In genomic region chr7:144970997-144971768, GRCm38 (mm10) we compare ENCODE assay signal across 10 mouse cellular contexts. TPM values are rescaled to one million over a fixed set of nuclear protein-coding genes. Genes with fewer than 3 reads are reported as not detected.
DNase-seq lines count a peak whose midpoint lies in the region; ATAC-seq lines count a peak whose summit lies in the region.
"Had no signal": no experiment of that assay in that cellular context is flagged by ENCODE, and none has a peak within 500 bp of the region (broad histone marks: within the 10 kb centered on the region; RNA-seq: fewer than 3 reads in every experiment).

No protein-coding gene starts in this region.

- H3K27me3 ChIP-seq in limb, embryonic 15.5 days = no peaks in the 10 kb centered on the region
- H3K27me3 ChIP-seq in limb, embryonic 10.5 days (ENCODE audit: low read depth, poor library complexity, severe bottlenecking) = no peaks in the 10 kb centered on the region
- no peaks in the 10 kb centered on the region for H3K27me3 ChIP-seq in stomach, embryonic 15.5 days (replicated peaks)
- H3K27me3 ChIP-seq: limb, embryonic 13.5 days had no signal

- no peak overlapping the region for H3K4me3 ChIP-seq in limb, embryonic 15.5 days
- H3K4me3 ChIP-seq in limb, embryonic 10.5 days = no peak overlapping the region
- no peak overlapping the region for H3K4me3 ChIP-seq in stomach, embryonic 15.5 days (replicated peaks)
- H3K4me3 ChIP-seq: limb, embryonic 13.5 days had no signal

- DNase-seq in limb, embryonic 10.5 days (ENCODE audit: low spot score) = no peak
- DNase-seq in R1 (ENCODE audit: low read depth, low spot score) = peak; percentile 10
- no peak for DNase-seq in frontal cortex, postnatal 10 days (ENCODE audit: low spot score in 2 of 2)
- no peak for DNase-seq in frontal cortex, postnatal 14 days (ENCODE audit: low spot score in 2 of 2)
- DNase-seq: cerebellum, adult 11-12 months had no signal

- 0 out of 2 replicates have a peak, but pooled peaks have one; percentile 25 for ATAC-seq in limb, embryonic 15.5 days (ENCODE audit: insufficient number of reproducible peaks, low FRiP score, low TSS enrichment, low read depth)
- ATAC-seq in hematopoietic stem cell, adult 5-6 weeks (replicated peaks in 1 of 2; ENCODE audit: insufficient read depth in 1 of 2, low FRiP score in 2 of 2, low TSS enrichment in 1 of 2, low read depth in 1 of 2, poor library complexity in 2 of 2, severe bottlenecking in 2 of 2) = peak; percentile 90 to 92
- peak; percentile 68 for ATAC-seq in stomach, embryonic 15.5 days (ENCODE audit: insufficient read depth, low FRiP score, low read depth)

- no peaks in the 10 kb centered on the region for H3K36me3 ChIP-seq in limb, embryonic 15.5 days
- no peaks in the 10 kb centered on the region for H3K36me3 ChIP-seq in limb, embryonic 10.5 days
- H3K36me3 ChIP-seq in stomach, embryonic 15.5 days = no peaks in the 10 kb centered on the region
- H3K36me3 ChIP-seq: limb, embryonic 13.5 days had no signal

- no peaks in the 10 kb centered on the region for H3K4me1 ChIP-seq in limb, embryonic 15.5 days
- peaks cover 5% of the 10 kb centered on the region; the same call in 1 of the 2 replicates for H3K4me1 ChIP-seq in limb, embryonic 10.5 days
- no peaks in the 10 kb centered on the region for H3K4me1 ChIP-seq in stomach, embryonic 15.5 days
- H3K4me1 ChIP-seq: limb, embryonic 13.5 days had no signal

- no peak overlapping the region for H3K4me2 ChIP-seq in limb, embryonic 15.5 days
- H3K4me2 ChIP-seq in stomach, embryonic 15.5 days = no peak overlapping the region
- H3K4me2 ChIP-seq: limb, embryonic 13.5 days had no signal

- WGBS in limb, embryonic 15.5 days = 62% methylated on average over 8 of the region's 8 CpGs
- 63% methylated on average over 8 of the region's 8 CpGs for WGBS in limb, embryonic 10.5 days
- 54% methylated on average over 8 of the region's 8 CpGs for WGBS in stomach, embryonic 15.5 days

- no peaks in the 10 kb centered on the region for H3K9me3 ChIP-seq in limb, embryonic 15.5 days
- no peaks in the 10 kb centered on the region for H3K9me3 ChIP-seq in limb, embryonic 10.5 days (replicated peaks)
- H3K9me3 ChIP-seq in stomach, embryonic 15.5 days = no peaks in the 10 kb centered on the region
- H3K9me3 ChIP-seq: limb, embryonic 13.5 days had no signal

- no peak overlapping the region for H3K9ac ChIP-seq in limb, embryonic 15.5 days
- no peak overlapping the region for H3K9ac ChIP-seq in stomach, embryonic 15.5 days
- H3K9ac ChIP-seq: limb, embryonic 13.5 days had no signal

- no peak overlapping the region for H3K27ac ChIP-seq in limb, embryonic 15.5 days
- no peak overlapping the region for H3K27ac ChIP-seq in limb, embryonic 10.5 days
- no peak overlapping the region; the same call in 1 of the 2 replicates for H3K27ac ChIP-seq in stomach, embryonic 15.5 days
- H3K27ac ChIP-seq: kidney, postnatal 0 days; limb, embryonic 13.5 days had no signal

RNA-seq across cellular contexts. Expression of gene Ccnd1, which starts 31.5 kb away (rescaled TPM):
- polyA plus RNA-seq in limb, embryonic 15.5 days (2015; fragmentation: Nextera tagmentation; extraction: Ambion mirVana) = 129 TPM in 2 replicates
- polyA plus RNA-seq in limb, embryonic 10.5 days (2016; fragmentation: Nextera tagmentation; extraction: Ambion mirVana) = 152 and 160 TPM in 2 replicates
- 19.3 and 21.9 TPM in 2 replicates for total RNA-seq in hematopoietic stem cell, adult 5-6 weeks (2017)
- polyA plus RNA-seq in stomach, embryonic 15.5 days (2015; fragmentation: Nextera tagmentation; extraction: Ambion mirVana) = 62.3 and 76.9 TPM in 2 replicates

RNA-seq across cellular contexts. Expression of gene LTO1, which starts 56.3 kb away (rescaled TPM):
- 27.9 and 28.1 TPM in 2 replicates for polyA plus RNA-seq in limb, embryonic 15.5 days (2015; fragmentation: Nextera tagmentation; extraction: Ambion mirVana)
- 23.4 and 27.2 TPM in 2 replicates for polyA plus RNA-seq in limb, embryonic 10.5 days (2016; fragmentation: Nextera tagmentation; extraction: Ambion mirVana)
- 23.1 and 76.6 TPM in 2 replicates for total RNA-seq in hematopoietic stem cell, adult 5-6 weeks (2017)
- polyA plus RNA-seq in stomach, embryonic 15.5 days (2015; fragmentation: Nextera tagmentation; extraction: Ambion mirVana) = 24.2 and 24.6 TPM in 2 replicates

Comparison
In these comparisons a context has a peak if more than half of its experiments do, and no peak if none do; other contexts are left out.
1. ATAC-seq: peak in every context shown above with its lines; median percentile 91 in hematopoietic stem cell, adult 5-6 weeks; 68 in stomach, embryonic 15.5 days; 25 in limb, embryonic 15.5 days.